Mouse (Mus musculus) granulocyte monocyte progenitor cell, adult 5-6 weeks (primary cell): Measurements from ENCODE around the gene Arhgef1. TPM values are rescaled to one million over a fixed set of nuclear protein-coding genes. Genes with fewer than 3 reads are reported as not detected.
"Not testable (repeated sequence)": the region's sequence is repeated elsewhere in the genome, so short reads cannot be mapped to it uniquely, and the experiment has no call there.

ENCODE experiments used
- ATAC-seq: replicated peaks from 2 replicates; pipeline ENCODE4 v1.8.0; 2016; ENCODE audit warnings: mild to moderate bottlenecking, moderate TSS enrichment, inconsistent platforms; ENCODE audit not compliant: poor library complexity, severe bottlenecking
- total RNA-seq, 2 experiments: library from RNA; stranded (forward) in 1 of 2; stranded (reverse) in 1 of 2; fragments of 200-712, 200-1000 nt in 1 of 2; fragments of >200 nt in 1 of 2; fragmentation: Nextera tagmentation in 1 of 2; gene quantifications; 2 replicates each; pipeline ENCODE4 v1.2.3; 2014 to 2017

Gene Arhgef1
- total RNA-seq, 2 experiments from 2014 or later: 50.2 to 81.5 TPM

- no peak for ATAC-seq
These were observed 13.1 kb upstream of the Arhgef1 start for GRCm38 (mm10) chr7:24889431-24890220.

- ATAC-seq: peak; percentile 83
These were observed 12.2 kb upstream of the Arhgef1 start for GRCm38 (mm10) chr7:24890281-24891216.

DNA sequence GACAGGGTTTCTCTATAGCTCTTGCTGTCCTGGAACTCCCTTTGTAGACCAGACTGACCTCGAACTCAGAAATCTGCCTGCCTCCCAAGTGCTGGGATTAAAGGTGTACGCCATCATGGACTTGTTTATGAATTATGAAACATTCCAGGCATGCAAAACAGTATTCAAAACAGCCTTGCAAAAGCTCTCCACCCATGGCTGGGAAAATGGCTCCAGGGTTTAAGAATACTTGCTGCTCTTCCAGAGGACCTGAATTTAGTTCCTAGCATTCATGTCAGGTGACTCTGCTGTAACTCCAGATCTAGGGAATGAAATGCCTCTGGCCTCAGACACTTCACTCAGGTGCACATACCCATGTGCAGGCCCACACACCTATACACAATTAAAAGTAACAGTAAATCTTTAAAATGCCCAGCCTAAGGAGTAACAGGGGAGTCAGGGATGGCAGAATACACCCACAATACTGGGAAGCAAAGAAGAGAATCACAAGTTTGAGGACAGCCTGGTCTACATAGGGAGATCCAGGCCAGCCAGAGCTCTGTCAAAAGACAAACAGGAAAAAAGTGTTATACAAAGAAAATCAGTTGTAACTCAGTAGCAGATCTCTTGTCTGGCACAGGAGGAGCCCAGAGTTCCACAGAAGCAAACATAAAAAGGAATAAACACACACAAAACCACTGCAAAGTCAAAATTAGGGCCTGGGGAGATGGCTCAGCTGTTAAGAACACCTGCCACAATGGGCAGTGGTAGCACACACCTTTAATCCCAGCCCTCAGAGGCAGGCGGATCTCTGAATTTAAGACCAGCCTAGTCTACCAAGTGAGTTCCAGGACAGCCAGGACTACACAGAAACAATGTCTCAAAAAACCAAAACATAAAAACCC, 11.2 kb upstream of the Arhgef1 start:
- no peak for ATAC-seq

GRCm38 (mm10) chr7:24892125-24892583, 10.6 kb upstream of the Arhgef1 start:
- no peak for ATAC-seq

DNA sequence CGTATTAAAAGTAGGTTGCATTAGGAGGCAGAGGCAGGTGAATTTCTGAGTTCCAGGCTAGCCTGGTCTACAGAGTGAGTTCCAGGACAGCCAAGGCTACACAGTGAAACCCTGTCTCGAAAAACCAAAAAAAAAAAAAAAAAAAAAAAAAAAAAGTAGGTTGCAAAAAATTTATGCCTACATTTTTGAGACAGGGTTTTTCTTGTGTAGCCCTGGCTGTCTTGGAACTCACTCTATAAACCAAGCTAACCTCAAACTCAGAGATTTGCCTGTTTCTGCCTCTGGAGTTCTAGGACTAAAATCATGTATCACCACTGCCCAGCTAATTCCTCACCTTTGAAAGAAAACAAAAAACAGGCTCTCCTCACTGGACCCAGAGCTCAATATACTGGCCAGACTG, 7.0 kb upstream of the Arhgef1 start:
- ATAC-seq: not testable (repeated sequence)

DNA sequence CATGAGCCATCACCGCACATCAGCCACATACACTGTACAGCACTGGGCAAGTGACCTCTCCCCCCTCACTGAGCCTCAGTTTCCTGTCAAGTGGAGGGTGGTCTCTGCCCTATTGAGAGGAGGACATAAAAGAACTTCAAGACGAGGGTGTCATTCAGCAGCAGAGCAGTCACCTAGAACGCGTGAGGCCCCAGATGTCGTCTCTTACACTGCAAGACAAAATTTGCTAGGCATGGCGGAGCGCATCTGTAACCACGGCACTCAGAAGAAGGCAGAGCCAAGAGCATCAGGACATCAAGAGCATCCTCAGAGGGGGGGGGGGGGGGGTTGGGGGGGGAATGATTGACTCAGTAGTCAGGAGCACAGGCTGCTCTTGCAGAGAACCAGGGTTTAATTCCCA, 6.4 kb upstream of the Arhgef1 start:
- ATAC-seq: no peak

DNA sequence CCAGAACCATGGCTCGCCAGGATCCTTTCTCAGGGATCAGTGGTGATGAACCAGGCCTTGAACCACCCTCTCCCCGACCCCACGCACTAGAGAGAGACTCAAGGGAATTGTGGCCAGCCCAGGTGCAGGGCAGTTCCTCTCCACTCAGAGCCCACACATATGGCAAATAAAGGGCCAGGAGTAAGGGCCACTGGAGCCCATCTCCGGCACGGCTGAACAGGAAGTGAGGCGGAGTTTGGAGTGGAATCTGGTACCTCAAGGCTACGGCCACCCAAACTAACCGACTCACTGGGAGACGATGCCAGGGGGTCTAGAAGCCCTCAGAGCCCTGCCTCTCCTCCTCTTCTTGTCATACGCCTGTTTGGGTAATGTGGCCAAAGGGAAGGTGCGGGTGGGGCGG, 5.5 kb upstream of the Arhgef1 start, which contains the start of gene Cd79a:
Cd79a (plus strand) TSS at position 158 of the 400 bp plus-strand sequence.
- ATAC-seq: peak; percentile 8; the same call in 1 of the 2 replicates

DNA sequence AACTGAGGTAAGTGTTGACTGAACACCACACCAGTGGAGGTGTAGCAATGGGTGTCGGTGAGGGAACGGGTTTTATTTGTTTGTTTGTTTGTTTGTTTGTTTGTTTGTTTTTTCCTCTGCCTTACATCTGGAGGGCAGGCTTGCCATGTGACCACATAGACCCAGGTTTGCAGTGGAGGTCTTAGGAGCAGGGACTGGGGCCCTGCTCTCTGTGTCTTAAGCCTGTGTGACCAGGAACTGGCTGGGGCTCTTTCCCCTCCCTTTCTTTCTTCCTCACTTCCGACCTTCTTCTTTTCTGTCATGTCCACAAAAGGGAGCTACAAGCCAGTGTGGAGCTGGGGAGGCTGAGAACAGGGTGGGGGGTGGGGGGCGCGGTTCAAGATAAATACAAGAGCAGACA, 4.8 kb upstream of the Arhgef1 start:
- ATAC-seq: no peak

DNA sequence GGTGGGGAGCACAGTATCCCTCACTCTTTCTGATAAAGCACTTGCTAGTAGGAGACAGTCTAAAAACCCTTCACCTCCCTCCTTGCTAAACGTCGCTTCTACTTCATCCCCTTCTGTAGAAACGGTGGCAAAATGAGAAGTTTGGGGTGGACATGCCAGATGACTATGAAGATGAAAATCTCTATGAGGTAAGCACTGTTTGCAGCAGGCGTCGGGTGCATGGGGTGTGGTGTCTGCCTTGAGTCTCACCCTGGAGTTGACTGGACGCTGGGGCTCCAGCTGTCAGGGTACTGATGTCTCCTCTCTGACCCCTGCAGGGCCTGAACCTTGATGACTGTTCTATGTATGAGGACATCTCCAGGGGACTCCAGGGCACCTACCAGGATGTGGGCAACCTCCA, 1.6 kb upstream of the Arhgef1 start:
- no peak for ATAC-seq

DNA sequence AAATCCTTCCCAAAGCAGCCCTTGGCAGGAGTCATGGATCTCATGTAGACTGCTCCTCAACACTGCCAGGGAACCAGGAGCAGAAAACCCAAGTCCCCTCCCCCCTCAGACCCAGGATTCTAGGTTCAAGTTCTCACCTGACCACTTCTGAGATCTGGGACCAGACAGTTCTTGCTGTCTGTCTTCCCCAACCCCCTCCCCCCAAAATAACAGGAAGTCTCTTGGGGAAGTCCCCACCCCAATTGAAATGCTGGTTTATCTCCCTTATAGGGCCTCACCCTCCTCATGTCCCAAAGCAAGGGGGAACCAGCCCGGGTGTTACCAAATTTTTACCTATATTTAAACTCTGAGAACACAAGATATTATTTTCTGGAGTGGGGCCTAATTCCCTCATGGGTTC, 870 bp upstream of the Arhgef1 start:
- ATAC-seq: peak; percentile 8; the same call in 1 of the 2 replicates

DNA sequence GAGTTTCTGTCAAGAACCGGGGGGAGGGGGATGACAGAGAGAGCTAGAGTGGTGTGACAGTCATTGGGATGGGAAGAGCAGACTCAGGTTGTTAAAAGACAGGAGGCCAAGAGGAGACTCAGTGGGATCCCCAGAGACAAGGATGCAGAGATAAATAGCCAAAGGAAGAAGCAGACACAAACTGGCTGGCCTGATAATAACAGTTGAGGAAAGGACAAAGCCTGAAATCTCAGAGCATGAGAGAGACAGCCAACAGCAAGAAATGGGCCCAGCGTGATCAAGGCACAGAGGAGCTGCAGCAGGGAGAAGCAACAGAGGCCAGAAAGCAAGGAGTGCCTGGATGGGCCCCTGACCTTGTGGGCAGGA, 465 bp upstream of the Arhgef1 start:
- no peak for ATAC-seq

- no peak for ATAC-seq
These were observed 723 bp downstream of the Arhgef1 start for GRCm38 (mm10) chr7:24903444-24903825.

GRCm38 (mm10) chr7:24904070-24904483, 1.4 kb downstream of the Arhgef1 start:
- peak; percentile 80 for ATAC-seq

DNA sequence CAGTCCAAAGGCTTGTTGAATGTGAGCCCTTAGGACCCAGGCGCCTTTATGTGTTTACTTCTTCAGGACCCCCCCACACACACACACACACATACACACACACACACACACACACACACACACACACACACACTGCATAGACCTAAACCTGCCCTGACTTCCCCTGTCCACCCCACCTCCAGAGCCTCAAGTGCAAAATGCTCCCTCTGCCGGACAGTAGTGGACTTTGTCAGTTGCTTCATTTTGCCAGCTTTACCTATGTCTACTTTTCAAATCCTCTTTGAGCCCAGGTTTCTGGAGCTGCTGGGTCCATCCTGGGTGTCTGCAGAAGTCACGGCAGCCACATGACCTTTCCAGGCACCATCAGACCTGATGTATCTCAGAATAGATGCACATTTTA, 2.2 kb downstream of the Arhgef1 start:
- peak; percentile 28 for ATAC-seq

- ATAC-seq: no peak
These were observed 3.8 kb downstream of the Arhgef1 start for GRCm38 (mm10) chr7:24906551-24906950.

GRCm38 (mm10) chr7:24907211-24907748, 4.6 kb downstream of the Arhgef1 start:
- peak; percentile 6; the same call in 1 of the 2 replicates for ATAC-seq

GRCm38 (mm10) chr7:24912480-24912879, 9.8 kb downstream of the Arhgef1 start:
- no peak for ATAC-seq

DNA sequence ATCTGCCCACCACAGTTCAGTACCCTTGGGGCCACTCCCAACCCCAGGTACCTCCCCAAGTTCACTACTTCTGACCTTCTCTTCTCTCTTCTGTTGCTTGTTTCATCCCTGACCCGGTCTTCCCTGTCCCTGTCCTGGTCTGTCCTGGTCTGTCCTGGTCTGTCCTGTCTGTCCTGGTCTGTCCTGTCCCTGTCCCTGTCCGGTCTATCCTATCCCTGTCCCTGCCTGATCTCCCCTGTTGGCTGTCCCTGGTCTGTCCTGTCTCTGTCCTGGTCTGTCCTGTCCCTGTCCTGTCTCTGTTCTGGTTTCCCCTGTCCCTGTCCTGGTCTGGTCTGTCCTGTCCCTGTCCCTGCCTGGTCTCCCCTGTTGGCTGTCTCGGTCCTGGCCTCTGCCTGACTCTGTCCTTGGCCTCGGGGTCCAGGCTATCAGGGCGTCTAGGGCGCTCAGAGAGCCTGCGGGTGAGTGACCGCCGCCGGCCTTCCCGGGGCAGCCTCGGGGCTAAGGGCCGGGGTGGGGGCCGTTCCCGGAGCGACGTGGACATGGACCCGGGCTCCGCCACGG, 16.1 kb downstream of the Arhgef1 start:
- ATAC-seq: no peak

DNA sequence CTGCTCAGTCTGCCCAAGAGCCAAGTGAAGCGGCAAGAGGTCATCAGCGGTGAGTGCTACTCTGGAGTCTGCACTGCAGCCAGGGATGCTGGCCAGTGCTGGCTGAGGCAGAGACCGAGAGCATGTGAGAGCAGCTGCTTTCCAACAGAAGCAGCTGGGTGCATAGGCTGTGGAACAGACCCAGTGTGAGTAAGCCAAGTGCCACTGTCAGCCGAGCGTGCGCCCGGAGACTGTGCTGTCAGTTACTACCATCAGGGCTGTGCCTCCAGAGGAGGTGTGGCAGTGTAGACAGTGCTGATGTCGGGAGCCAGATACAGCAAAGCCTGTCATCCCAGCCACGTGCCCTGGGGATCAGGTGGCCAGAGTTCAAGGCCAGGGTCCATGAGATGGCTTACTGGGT, 17.0 kb downstream of the Arhgef1 start:
- no peak for ATAC-seq
